Mouse (Mus musculus) CD8-positive naive resting alpha-beta T cell, adult 2 months (primary cell): ENCODE measurements at regions not wholly inside any gene's neighbourhood (a gene's known extent, or its start where the extent isn't known, plus 50 kb on each side); places are given as distances from the start of the nearest gene placed in this dataset.
A peak's percentile ranks its signal among the peaks of the same experiment; 100 is the strongest.

Experiments used
- DNase-seq, 2 experiments: peaks; one replicate each; pipeline ENCODE4 v3.0.0; 2022; ENCODE audit warnings: low read depth in 2 of 2, low spot score in 2 of 2

DNA sequence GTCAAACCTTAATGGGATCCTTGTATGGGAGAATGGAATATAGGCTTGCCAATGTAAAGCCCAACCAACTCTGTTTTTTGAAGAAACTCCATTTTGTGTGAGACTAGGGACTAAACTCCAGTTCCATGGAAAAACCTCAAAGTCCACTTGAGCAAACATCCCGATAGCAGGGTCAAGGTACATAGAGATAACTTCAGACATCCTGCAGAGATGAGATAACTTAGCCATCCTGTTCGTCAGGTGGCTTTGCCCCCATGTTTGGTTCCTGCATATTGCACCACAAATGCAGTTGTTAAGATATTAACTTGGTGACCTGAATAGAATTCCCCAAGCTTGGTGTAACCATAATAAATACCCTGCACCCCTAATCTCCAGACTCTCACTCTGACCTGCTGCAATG is 154.5 kb upstream of the Dab2 start:
- no peak for DNase-seq

DNA sequence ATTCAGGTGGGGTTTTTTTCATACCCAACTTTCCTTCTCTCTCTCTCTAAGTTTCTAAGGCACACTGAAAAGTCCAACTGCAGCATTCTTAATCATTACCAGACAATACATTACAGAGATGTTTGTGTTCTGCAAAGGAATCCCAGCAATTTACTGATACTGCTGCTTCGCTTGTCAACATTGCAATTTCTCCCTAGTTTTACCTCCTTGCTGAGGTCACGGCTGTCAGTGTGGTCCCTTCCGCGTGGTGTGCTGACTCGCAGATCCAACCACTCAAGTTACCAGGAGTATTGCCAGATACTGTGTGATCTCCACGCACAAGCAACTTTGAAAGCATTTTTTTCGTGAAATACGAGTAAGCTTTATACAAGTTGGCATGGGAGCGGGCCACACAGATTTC is 144.9 kb upstream of the Dab2 start:
- DNase-seq, result no peak

- no peak for DNase-seq
Measured at GRCm38 (mm10) chr15:6180261-6180660, 119.3 kb upstream of the Dab2 start.

DNA sequence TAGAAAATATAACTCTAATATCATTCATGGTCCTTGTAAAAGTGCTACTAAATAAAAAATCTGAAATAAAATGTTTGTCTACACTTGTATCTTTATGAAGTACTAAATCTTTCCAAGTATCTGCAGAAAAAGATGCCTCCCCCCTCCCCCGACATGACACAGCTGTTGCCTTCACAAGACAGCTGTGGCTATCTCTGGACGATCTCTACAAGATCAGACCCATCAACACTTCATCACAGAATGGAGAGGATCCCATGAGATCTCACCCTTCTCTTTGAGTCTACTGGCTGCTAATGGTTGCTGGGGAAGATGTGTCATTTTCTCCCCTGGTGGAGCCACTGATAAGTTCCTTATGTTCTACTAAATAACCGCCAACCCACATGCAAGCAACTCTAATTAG is 116.0 kb upstream of the Dab2 start:
- no peak for DNase-seq

DNA sequence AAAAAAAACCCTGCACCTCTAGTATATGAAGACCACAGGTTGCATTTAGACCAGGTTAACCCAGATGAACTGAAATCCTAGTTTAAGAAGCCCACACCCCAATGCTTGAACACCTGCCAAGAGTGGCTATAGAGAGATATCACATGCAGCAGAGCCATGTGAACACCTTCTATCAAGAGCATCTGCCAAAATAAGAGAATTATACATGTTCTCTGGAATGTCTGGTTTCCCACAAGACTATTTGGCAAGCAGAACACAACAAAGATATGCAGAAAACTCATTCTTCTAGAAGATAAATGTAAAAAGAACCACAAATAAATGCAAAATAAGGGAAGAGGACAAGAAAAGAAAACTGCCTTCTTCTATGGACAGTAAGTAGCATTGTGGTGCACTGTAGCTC is 107.7 kb upstream of the Dab2 start:
- no peak for DNase-seq

- no peak for DNase-seq
Measured at GRCm38 (mm10) chr15:6207239-6207638, 92.3 kb upstream of the Dab2 start.

GRCm38 (mm10) chr15:6209301-6209700 is 90.3 kb upstream of the Dab2 start:
- peak in 1 of 2 experiments; percentile 26 for DNase-seq

DNA sequence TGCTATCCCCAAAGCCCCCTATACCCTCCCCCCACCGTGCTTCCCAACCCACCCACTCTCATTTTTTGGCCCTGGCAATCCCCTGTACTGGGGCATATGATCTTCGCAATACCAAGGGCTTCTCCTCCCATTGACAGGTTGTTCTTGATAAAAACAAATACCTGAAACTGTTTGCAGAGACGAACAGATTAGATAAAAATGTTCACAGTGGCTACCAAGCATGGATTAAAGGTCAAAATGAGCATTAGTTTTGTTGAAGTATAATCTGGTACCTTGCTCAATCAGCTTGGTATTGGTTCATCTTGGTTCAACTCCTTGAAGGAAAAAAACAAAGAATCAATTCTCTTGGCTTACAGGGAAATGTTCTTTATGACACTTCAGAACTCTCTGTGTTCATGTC is 81.5 kb upstream of the Dab2 start:
- DNase-seq, result no peak

DNA sequence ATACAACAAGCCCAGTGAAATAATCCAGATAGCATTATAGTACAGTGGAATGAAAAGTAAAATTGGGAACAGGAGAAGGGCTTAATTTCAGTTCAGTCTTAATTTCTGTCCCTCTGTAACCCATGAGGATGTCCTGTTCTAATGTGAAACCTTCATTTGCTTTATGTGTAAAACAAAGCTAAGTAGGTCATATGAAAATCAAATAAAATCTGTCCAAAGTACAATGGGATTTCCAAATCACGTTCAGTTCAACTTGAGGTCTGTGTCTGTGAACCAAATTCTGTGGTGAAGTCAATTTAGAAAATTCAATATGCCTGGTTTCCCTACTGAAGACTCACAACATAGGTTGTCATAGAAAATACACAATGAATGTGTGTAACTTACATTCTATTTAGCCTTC is 74.4 kb upstream of the Dab2 start:
- no peak for DNase-seq

DNA sequence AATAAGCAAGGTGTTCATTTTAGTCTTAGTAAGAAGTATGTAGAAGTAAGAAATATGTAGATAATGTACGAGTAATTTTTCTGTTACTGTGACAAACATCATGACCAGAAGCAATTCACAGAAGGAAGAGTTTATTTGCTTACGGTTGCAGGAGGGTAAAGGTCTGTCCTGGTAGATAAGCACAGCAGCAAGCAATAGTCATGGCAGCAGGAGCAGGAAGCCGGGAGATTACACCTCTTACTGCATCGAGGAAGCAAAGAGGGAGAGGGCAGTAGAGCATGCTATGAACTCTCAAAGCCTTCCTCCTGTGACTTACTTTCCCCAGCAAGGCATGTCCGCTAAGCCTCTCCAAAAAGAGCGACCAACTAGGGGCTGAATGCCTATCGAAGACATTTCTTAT is 69.0 kb upstream of the Dab2 start:
- no peak for DNase-seq

DNA sequence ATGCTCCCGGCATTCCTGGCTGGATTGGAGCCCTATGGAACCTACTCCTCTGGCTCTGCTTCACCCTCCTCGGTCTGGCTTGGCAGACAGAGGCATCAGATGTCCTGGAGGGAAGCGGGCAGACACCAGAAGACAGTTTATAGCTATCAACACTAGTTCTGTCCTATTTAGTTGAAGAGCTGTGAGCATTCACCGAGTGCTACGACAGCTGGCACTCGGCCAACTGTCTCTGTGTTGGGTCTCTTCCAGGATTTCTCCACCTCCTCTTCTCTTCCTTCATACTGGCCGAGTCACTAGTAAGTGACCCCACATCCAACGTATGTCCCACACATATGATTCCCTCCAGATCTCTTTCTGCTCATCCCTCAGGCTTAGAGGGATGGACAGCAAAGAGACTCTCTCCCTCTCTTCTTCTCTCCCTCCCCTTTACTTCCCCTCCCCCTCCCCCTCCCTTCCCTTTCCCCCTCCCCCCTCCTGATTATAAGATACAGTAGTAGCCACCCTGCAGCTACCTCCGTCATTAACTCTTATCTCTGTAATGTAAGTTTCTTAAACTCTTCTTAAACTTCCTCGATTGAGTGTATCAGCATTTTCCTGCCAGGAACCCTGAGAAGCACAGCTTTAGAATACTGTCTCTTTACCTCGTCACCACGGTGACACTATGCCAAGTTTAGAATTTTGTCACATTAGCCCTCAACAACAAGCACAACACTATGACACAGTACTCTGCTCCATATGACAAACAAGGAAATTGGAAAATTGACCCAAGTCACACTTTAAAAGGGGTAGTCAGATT is 68.1 kb upstream of the Dab2 start:
- no peak for DNase-seq

- no peak for DNase-seq
Measured at GRCm38 (mm10) chr15:6233621-6234020, 66.0 kb upstream of the Dab2 start.

DNA sequence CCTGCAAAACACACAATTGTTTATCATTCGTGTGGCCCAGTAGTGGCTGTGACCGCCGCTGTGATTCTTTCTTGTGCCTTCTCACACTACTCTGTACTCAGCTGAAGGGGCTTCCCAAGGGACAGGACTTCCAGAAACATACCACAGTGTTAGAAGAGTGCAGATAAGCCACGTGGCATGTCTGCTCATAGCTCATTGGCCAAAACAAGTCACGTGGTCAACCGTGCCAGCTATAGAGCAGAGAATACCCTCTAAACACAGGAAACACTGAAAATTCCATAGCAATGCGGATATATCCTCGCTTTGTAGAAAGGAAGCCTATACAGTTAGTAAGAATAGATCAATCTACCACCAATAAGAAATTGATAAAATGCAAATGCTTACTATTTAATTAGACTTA is 63.0 kb upstream of the Dab2 start:
- no peak for DNase-seq

GRCm38 (mm10) chr15:6237726-6238125 is 61.9 kb upstream of the Dab2 start:
- no peak for DNase-seq

DNA sequence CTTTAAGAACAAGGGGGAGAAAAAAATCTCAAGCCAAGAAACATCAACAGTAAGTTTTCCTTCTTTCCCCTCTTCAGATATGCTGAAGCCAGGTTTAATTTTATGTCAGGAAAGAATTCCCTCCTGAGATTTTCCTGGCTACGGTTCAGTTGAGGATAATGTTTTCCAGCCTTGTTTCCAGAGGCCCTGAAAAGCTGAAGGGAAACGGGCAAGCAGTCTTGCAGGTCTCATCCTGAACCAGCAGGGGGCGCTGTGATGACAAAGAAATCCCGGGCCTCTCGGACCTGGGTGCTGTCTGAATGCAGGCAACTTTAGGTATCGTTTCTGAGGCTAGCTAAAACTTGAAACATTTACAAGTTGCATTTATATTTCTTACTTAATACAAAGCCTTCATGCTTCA is 61.5 kb upstream of the Dab2 start:
- peak; percentile 28 to 50 for DNase-seq

DNA sequence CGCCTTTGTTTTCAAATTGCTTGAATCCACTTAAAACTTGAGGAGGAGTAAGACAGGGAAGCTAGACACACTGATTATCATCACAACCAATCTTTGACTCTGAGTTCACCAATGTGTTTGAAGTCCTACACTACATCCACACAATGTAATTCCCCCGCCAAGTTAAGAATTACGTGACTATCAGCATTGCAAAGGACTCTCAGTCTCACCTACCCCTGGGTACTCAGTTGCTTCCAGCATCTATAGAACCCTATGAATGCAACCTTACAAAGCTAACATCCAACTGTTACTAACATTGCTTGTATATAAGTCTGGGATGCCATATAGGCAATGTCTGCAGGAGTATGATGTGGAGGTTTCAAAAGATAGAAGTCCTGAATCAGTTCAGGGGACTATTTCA is 60.8 kb upstream of the Dab2 start:
- DNase-seq, result no peak

- DNase-seq, result no peak
Measured at GRCm38 (mm10) chr15:6242132-6242531, 57.5 kb upstream of the Dab2 start.

GRCm38 (mm10) chr15:6244401-6244800 is 55.2 kb upstream of the Dab2 start:
- no peak for DNase-seq

- no peak for DNase-seq
Measured at GRCm38 (mm10) chr15:6245950-6246894, 53.4 kb upstream of the Dab2 start.

DNA sequence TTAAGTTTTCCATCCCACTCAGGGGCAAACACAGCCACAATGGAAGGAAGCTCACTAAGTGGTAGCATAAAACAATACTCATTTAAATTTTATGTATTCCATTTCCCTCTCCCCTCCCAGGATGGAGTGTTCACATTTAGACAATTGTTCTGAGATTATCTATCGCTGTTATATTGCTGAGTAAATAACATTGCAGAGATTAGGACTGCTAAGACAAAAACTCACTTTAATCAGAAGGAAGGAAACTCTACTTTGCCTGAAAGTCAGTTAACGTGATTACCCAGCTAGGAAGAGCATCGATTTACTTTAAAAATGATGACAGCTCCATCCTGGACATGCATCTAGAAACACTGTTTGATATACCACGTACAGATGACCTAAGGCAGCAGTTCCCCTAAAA is 51.1 kb upstream of the Dab2 start:
- no peak for DNase-seq
